Mouse (Mus musculus) thymus, adult 2 months (tissue): ENCODE measurements at regions not wholly inside any gene's neighbourhood (a gene's known extent, or its start where the extent isn't known, plus 50 kb on each side); places are given as distances from the start of the nearest gene placed in this dataset.

ENCODE experiments used
- CTCF ChIP-seq: fragments of 200-500 bp; IDR thresholded peaks from 2 replicates; pipeline ENCODE4 v1.5.1; 2012; ENCODE audit warnings: mild to moderate bottlenecking, control low read depth, low read length, moderate library complexity, borderline replicate concordance; ENCODE audit not compliant: control insufficient read depth, poor library complexity, insufficient read depth; ENCODE audit errors: extremely low read depth
- POLR2A ChIP-seq: fragments of 200-500 bp; IDR thresholded peaks from 2 replicates; pipeline ENCODE4 v1.6.1; 2012; ENCODE audit warnings: mild to moderate bottlenecking, low read length, control low read depth, moderate library complexity; ENCODE audit not compliant: control insufficient read depth, poor library complexity, insufficient read depth; ENCODE audit errors: extremely low read depth

DNA sequence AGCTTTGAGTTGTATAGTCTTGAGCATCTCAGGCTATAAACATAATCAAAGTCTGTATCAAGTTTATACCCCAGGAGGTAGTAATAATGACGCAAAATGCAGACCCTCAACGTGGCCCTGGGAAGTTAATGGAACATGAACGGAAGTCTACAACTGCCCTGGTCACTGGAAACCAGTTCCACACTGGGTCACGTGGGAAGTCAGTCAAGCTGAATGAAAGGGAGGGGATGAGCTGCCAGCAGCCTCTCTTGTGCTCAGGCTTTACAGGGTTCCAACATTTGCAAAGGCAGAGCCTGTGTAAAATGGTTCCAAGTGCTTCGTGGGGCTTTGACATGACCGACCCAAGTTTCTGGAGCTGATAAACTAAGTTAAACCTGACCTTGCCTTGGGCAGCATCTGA lies 229.4 kb downstream of the Lnpk start:
- TF ChIP-seq CTCF = no peak
- TF ChIP-seq POLR2A = no peak
